Comparison of ENCODE assay signal across 9 mouse cellular contexts in genomic region chr5:100671398-100671797, GRCm38 (mm10). TPM values are rescaled to one million over a fixed set of nuclear protein-coding genes. Genes with fewer than 3 reads are reported as not detected.
DNase-seq lines count a peak whose midpoint lies in the region; ATAC-seq and TF ChIP-seq lines count a peak whose summit lies in the region.
"Had no signal": no experiment of that assay in that cellular context is flagged by ENCODE, and none has a peak within 500 bp of the region (broad histone marks: within the 10 kb centered on the region; RNA-seq: fewer than 3 reads in every experiment).

No protein-coding gene starts in this region.

- no peaks in the 10 kb centered on the region for H3K27me3 ChIP-seq in hindbrain, embryonic 10.5 days (ENCODE audit: insufficient read depth, poor library complexity, severe bottlenecking)
- no peaks in the 10 kb centered on the region for H3K27me3 ChIP-seq in hindbrain, embryonic 12.5 days
- H3K27me3 ChIP-seq in testis, adult 2 months (ENCODE audit: control insufficient read depth, insufficient read depth, low read length), result no peaks in the 10 kb centered on the region
- no peaks in the 10 kb centered on the region for H3K27me3 ChIP-seq in lung, embryonic 14.5 days (ENCODE audit: insufficient read depth, low read length)
- H3K27me3 ChIP-seq: limb, embryonic 15.5 days had no signal

- peaks cover 23% of the 10 kb centered on the region for H3K4me1 ChIP-seq in hindbrain, embryonic 10.5 days (replicated peaks)
- H3K4me1 ChIP-seq in hindbrain, embryonic 12.5 days, result peaks cover 13% of the 10 kb centered on the region
- peaks cover 8% of the 10 kb centered on the region for H3K4me1 ChIP-seq in testis, adult 2 months (ENCODE audit: control insufficient read depth, insufficient read depth, low read length)
- H3K4me1 ChIP-seq in bone marrow, adult 2 months (ENCODE audit: control insufficient read depth, insufficient read depth, low read length), result no peaks in the 10 kb centered on the region
- peaks cover 8% of the 10 kb centered on the region; the same call in 1 of the 2 replicates for H3K4me1 ChIP-seq in lung, embryonic 14.5 days (ENCODE audit: insufficient read depth)

- H3K4me3 ChIP-seq in hindbrain, embryonic 10.5 days, result no peak overlapping the region
- H3K4me3 ChIP-seq in hindbrain, embryonic 12.5 days, result no peak overlapping the region
- no peak overlapping the region for H3K4me3 ChIP-seq in testis, adult 2 months (ENCODE audit: control insufficient read depth, low read depth, low read length)
- H3K4me3 ChIP-seq in bone marrow, adult 2 months (replicated peaks; ENCODE audit: control insufficient read depth, low read depth, low read length), result no peak overlapping the region
- no peak overlapping the region for H3K4me3 ChIP-seq in lung, embryonic 14.5 days (ENCODE audit: low read depth, low read length)
- H3K4me3 ChIP-seq: limb, embryonic 15.5 days had no signal

- WGBS in hindbrain, embryonic 10.5 days, result 23% methylated on average over 5 of the region's 5 CpGs
- WGBS in hindbrain, embryonic 12.5 days, result 25% methylated on average over 5 of the region's 5 CpGs
- 18% methylated on average over 5 of the region's 5 CpGs for WGBS in bone marrow, adult 2 months
- WGBS in lung, embryonic 14.5 days, result 31% methylated on average over 5 of the region's 5 CpGs

- ATAC-seq in hindbrain, embryonic 12.5 days (ENCODE audit: low FRiP score), result no peak
- peak; percentile 57; the same call in 1 of the 2 replicates for ATAC-seq in erythroblast, adult 5-6 weeks (replicated peaks; ENCODE audit: low FRiP score, poor library complexity, severe bottlenecking)
- ATAC-seq in lung, embryonic 14.5 days (ENCODE audit: insufficient read depth), result no peak

- no peak overlapping the region for H3K9ac ChIP-seq in hindbrain, embryonic 12.5 days
- H3K9ac ChIP-seq in lung, embryonic 14.5 days, result no peak overlapping the region
- H3K9ac ChIP-seq: limb, embryonic 15.5 days had no signal

- no peak overlapping the region for H3K4me2 ChIP-seq in hindbrain, embryonic 12.5 days (replicated peaks)
- H3K4me2 ChIP-seq in lung, embryonic 14.5 days, result no peak overlapping the region
- H3K4me2 ChIP-seq: limb, embryonic 15.5 days had no signal

- no peaks in the 10 kb centered on the region for H3K9me3 ChIP-seq in hindbrain, embryonic 10.5 days
- no peaks in the 10 kb centered on the region for H3K9me3 ChIP-seq in hindbrain, embryonic 12.5 days (replicated peaks)
- H3K9me3 ChIP-seq in lung, embryonic 14.5 days (ENCODE audit: low read depth, low read length), result no peaks in the 10 kb centered on the region
- H3K9me3 ChIP-seq: limb, embryonic 15.5 days had no signal

- TF ChIP-seq CTCF in testis, adult 2 months (IDR thresholded peaks at IDR 0.05; ENCODE audit: control insufficient read depth, insufficient read depth, insufficient replicate concordance, low read depth, low read length), result peak; percentile 51; the same call in 1 of the 2 replicates
- peak; percentile 72 for TF ChIP-seq CTCF in bone marrow, adult 2 months (IDR thresholded peaks at IDR 0.05; ENCODE audit: control insufficient read depth, insufficient read depth, low read length)
- peak; percentile 66 for TF ChIP-seq CTCF in lung, embryonic 14.5 days (IDR thresholded peaks at IDR 0.05; ENCODE audit: low read depth)

- peak; percentile 54 for DNase-seq in hindbrain, embryonic 10.5 days (ENCODE audit: low spot score)
- no peak for DNase-seq in testis, postnatal 14 days (ENCODE audit: low spot score)
- DNase-seq in lung, embryonic 14.5 days, result peak; percentile 78
- DNase-seq in thymus, postnatal 36 days, result peak; percentile 34 to 52

- peaks cover 28% of the 10 kb centered on the region for H3K36me3 ChIP-seq in hindbrain, embryonic 10.5 days
- H3K36me3 ChIP-seq in hindbrain, embryonic 12.5 days, result peaks cover 9% of the 10 kb centered on the region
- H3K36me3 ChIP-seq in testis, adult 2 months (ENCODE audit: control insufficient read depth, insufficient read depth, low read length), result no peaks in the 10 kb centered on the region
- peaks cover 19% of the 10 kb centered on the region for H3K36me3 ChIP-seq in lung, embryonic 14.5 days (ENCODE audit: insufficient read depth)

- no peak for TF ChIP-seq POLR2A in testis, adult 2 months (IDR thresholded peaks at IDR 0.05; ENCODE audit: control insufficient read depth, low read depth, low read length)
- no peak for TF ChIP-seq POLR2A in bone marrow, adult 2 months (IDR thresholded peaks at IDR 0.05; ENCODE audit: borderline replicate concordance, control insufficient read depth, low read depth, low read length)

- no peak overlapping the region for H3K27ac ChIP-seq in hindbrain, embryonic 10.5 days
- H3K27ac ChIP-seq in hindbrain, embryonic 12.5 days, result no peak overlapping the region
- no peak overlapping the region for H3K27ac ChIP-seq in testis, adult 2 months (ENCODE audit: control insufficient read depth, insufficient read depth, low read depth, low read length)
- no peak overlapping the region for H3K27ac ChIP-seq in bone marrow, adult 2 months (ENCODE audit: control insufficient read depth, insufficient read depth, low read depth, low read length, poor library complexity)
- H3K27ac ChIP-seq in lung, embryonic 14.5 days (ENCODE audit: low read depth), result no peak overlapping the region
- H3K27ac ChIP-seq: limb, embryonic 15.5 days had no signal

RNA-seq across cellular contexts. Expression of gene Coq2, which starts 3.5 kb away (rescaled TPM):
- 49.6 and 56.0 TPM in 2 replicates for polyA plus RNA-seq in hindbrain, embryonic 10.5 days (2016; fragmentation: Nextera tagmentation; extraction: Ambion mirVana)
- 44.6 and 46.8 TPM in 2 replicates for polyA plus RNA-seq in hindbrain, embryonic 12.5 days (2016; fragmentation: Nextera tagmentation; extraction: Ambion mirVana)
- polyA plus RNA-seq in testis, adult 2 months (2012; rRNA removed), result 19.5 and 21.4 TPM in 2 replicates
- polyA plus RNA-seq in bone marrow, adult 2 months (2011; ENCODE audit: insufficient read depth, insufficient read length, low replicate concordance, missing spikeins), result 18.8 and 23.8 TPM in 2 replicates
- total RNA-seq in erythroblast, adult 5-6 weeks (2015; ENCODE audit: low replicate concordance), result 3.5 and 6.1 TPM in 2 replicates
- 3.2 and 8.3 TPM in 2 replicates for total RNA-seq in erythroblast, adult 5-6 weeks (2017; ENCODE audit: low replicate concordance)
- polyA plus RNA-seq in lung, embryonic 14.5 days (2014; fragmentation: Nextera tagmentation; extraction: Ambion mirVana), result 68.7 and 70.9 TPM in 2 replicates

RNA-seq across cellular contexts. Expression of gene Hpse, which starts 48.1 kb away (rescaled TPM):
- 1.6 and 2.3 TPM in 2 replicates for polyA plus RNA-seq in hindbrain, embryonic 10.5 days (2016; fragmentation: Nextera tagmentation; extraction: Ambion mirVana)
- polyA plus RNA-seq in hindbrain, embryonic 12.5 days (2016; fragmentation: Nextera tagmentation; extraction: Ambion mirVana), result 1.6 and 2.6 TPM in 2 replicates
- polyA plus RNA-seq in testis, adult 2 months (2012; rRNA removed), result 2.0 and 2.7 TPM in 2 replicates
- polyA plus RNA-seq in bone marrow, adult 2 months (2011; ENCODE audit: insufficient read depth, insufficient read length, low replicate concordance, missing spikeins), result 4.5 and 10.4 TPM in 2 replicates
- total RNA-seq in erythroblast, adult 5-6 weeks (2015; ENCODE audit: low replicate concordance), result 3.8 and 5.0 TPM in 2 replicates
- total RNA-seq in erythroblast, adult 5-6 weeks (2017; ENCODE audit: low replicate concordance), result 4.5 and 6.6 TPM in 2 replicates
- polyA plus RNA-seq in lung, embryonic 14.5 days (2014; fragmentation: Nextera tagmentation; extraction: Ambion mirVana), result 3.2 and 3.4 TPM in 2 replicates
